Mouse (Mus musculus) fibroblast of lung, adult 2 months (primary cell): ENCODE results near the gene Sval2.

Experiments
- DNase-seq: peaks from one replicate; pipeline ENCODE4 v3.0.0-alpha.2; 2011; ENCODE audit warnings: low read depth

Gene Sval2

DNA sequence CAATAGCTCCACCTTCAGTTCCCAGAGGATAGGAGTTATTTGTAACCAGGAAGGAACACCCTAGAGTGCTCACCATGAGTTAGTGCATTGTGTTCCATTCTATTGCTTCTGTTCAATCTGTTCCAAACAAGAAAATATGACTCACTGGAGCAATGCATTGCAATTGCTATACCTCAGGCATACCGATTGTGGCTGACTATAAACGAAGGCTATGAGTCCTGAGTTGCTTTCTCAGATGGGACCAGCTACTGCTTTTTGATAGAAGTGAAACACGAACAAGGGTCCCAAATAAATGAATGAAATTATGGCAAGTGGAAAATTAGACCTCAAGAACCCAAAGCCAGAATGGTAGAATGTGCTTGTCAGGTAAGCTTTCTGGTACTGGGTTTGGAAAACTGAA is at the start of gene Sval2:
Gene Sval2, plus strand, starts transcription at position 301 of the 400 bp plus-strand sequence.
- DNase-seq = no peak

DNA sequence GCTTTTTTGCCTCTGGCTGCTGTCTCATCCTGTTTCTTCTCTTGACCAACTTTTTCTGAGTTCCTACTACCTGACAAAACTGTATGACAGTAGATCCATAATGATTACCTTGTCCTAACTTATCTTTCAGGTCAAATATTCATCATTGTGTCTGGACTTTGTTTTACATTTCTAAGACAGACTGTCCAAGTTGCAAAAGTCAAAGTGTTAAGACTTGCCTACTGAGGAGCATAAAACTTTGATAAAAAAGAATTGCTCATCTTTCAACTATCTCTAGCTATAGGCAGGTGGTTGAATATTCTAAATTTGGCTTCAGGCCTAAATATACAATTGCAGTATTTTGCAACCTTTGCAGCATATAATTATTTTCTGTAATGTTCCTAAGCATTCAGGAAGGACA is 28.7 kb upstream of the Sval2 start:
- DNase-seq = no peak

DNA sequence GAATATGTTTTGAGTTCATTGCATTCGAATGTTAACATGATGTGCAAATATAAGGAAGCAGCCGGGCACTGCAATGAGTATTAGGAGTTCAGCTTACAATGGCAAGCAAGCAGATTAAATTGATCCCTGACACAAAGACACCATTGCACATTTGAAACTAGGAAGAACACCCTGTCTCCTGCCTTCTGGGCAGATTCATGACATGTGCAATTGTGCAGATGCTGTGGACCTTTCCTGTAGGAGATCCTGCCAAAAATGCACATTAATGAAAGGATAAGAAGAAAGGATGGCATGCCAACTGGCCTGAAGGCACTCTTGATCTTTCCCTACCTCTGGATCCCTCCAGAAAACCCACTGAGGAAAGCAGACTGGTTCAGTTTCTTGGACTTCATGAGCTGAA is 23.3 kb upstream of the Sval2 start:
- no peak for DNase-seq

DNA sequence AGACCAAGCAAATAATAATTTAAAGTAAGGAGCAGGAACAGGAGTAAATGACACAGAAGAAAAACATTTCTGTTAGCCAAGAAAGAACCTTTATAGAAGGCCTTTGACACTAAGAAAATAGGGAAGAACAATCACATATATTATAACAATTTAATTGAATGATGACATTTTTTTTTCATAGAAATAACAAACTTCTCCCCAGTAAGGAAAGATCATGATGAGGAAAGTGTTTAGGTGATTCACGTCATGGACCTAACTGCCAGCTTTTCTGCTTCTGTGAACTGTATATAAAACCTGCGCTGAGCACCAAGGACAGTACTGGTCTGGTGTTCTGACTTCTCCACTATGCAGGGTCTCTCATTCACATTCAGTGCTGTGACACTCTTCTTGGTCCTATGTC is 5.6 kb upstream of the Sval2 start, which contains the start of gene Pip:
Gene Pip, plus strand, starts transcription at position 301 of the 400 bp plus-strand sequence.
- no peak for DNase-seq

DNA sequence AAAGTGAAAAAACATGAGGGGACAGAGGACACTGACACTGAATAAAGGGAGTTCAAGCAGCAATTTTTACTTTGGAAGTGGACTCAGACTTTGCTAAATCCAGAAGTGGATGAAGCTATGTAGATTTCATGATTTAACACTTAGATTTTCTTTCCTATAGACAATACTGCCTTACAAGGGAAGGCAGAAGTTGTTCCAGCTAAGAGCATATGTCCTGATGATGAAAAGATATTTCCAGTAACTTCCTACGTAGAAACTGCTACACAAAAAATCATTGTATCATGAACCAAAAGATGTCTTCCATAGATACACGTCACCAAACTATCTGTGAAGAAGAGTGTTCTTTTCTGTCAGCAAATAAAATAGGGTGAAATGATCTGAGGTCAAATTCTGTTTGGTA is 11.2 kb downstream of the Sval2 start:
- DNase-seq = no peak

DNA sequence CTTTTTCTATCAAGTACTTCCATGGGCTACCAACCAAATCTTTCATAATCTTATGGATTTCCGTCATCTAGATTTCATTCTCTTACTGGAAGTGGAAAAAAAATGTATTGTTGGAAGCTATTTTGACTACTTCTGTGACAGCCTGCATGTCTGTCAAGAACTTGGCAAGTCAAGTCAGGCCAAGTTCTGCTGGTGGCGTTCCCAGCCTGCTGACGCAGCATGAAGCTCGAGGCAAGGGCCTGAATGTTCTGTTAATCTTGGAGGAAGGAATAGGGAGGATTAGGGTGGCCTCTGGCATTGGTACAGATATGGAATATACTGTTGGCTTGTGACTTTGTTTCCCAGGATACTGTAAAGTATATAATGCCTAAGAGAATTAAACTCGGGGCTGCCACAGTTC is 58.8 kb downstream of the Sval2 start:
- no peak for DNase-seq
